Mouse (Mus musculus): Measurements from ENCODE around the gene Mum1.

Gene Mum1

DNA sequence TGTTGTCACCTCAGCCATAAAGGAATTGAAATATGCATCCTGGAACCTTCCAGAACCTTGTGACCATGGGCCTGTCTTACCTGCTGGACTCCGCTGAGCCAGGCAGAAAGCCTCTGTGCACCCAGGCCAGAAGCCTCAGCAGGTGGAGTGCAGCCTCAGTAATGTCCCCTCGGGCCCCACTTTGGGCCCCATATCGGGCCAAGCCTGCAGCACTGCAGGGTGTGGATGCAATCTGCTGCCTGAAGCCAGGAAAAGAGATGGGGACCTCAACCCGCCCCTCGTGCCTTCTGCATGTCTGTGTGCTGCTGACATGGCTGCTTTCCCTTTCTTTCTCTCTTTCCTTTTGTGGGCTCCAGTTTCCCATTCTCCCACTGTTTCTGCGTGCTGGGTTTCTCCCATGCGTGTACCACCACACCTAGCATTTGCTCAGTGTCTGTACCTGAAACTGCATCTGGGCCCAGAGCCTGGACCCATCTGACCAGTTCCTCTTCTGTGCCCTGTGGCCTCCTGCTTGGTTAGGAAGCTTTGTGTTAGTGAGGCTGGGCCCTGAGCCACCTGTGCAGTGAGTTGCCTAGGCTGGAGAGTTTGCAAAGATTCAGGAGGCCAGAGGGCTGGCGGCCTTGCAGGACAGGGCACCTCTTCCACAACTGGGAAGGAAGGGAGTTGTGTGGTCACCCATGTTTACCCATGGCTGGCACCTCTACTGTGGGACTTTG is 45.8 kb downstream of the Mum1 start:
- WGBS: 78% methylated on average over 8 of the region's 8 CpGs

DNA sequence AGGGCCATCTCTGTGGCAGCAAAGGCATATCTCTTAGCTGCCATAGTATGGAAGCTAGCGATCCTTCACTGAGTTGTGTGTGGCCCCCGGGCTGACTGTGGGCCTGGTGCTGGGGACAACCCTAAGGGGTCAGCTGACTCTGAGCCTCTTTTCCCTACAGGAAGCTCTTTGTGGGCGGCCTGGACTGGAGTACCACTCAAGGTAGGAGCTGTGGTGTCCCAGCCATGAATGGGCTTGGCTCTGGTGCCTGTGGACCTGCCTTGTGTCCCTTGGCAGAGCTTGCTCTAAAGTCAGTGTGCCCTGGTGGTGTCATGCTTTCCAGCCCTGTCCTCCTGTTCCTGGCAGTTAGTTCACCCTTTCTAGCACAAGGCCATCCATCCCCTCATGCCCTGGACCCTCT is 47.6 kb downstream of the Mum1 start:
- 79% methylated on average over 3 of the region's 3 CpGs for whole genome bisulfite sequencing

DNA sequence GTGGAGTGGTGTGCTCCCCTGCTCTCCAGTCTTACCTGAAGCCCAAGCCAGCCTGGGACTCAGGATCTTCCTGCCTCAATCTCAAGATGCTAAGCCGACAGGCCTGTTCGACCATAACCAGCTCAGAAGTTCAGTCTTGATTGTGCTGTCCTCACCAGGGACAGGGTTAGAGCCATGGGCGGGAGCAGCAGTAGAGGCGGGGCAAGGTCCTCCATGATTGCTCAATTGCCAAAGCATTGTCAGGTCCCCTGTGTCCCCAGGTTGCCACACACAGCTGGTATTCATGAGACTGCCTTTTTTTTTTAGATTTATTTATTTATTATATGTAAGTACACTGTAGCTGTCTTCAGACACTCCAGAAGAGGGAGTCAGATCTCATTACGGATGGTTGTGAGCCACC is 50.0 kb downstream of the Mum1 start:
- 74% methylated on average over 5 of the region's 5 CpGs for WGBS

DNA sequence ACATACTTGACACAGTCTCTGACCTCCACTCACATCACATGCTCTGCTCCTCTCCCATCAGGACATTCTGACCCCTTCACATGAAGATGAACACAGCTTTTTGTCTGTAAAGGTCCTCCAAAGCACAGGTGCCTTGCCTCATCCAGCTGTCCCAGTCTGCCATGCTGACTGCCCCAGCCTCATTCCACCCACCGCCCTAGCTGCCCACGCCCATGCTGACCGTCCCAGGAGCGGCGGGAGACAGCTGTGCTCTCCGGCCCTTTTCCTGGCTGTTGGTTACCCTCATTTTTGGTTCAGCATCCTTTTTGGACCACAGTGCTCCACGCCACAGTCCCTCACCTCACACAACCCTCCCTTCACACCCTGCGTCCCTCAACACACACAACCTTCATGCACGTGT is 52.2 kb downstream of the Mum1 start:
- 93% methylated on average over 9 of the region's 9 CpGs for WGBS

DNA sequence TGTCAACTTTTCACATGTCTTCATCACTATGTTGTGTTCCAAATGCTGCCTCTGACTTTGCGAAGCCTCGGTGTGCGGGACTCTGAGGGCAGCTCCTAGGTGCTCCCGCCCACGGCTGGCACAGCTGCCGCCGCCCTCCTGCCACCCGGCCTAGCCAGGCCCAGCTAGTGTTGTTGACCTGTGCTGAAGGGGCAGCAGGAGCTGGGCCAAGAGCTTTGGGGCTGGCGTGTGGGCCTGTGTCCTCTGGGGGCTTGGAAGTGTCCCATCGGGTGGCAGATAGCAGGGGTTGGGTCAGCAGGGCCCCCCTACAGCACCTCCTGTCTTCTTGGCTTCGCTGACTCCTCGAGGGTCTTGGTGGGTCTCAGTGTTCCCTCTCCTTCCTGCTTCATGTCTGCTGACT is 53.0 kb downstream of the Mum1 start:
- 89% methylated on average over 12 of the region's 12 CpGs for WGBS

DNA sequence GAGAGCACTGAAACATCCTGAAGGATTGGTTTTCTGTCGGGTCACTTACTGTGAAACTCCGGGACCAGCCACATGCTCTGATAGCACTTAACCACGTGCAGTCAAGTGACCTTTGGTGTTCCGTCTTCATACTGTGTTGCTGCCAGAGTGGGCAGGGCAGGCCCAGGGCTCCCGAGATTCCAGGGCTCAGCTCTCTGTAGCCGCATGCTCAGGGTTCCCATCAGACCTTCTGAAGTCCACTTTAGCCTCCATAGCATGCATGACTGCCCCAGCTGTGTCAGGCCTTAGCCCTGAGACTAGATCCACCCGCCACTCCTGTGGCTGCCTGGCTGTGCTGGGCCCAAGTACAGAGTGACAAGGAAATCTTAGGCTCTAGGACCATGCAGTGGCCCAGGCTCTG is 55.1 kb downstream of the Mum1 start:
- 91% methylated on average over 7 of the region's 7 CpGs for WGBS

DNA sequence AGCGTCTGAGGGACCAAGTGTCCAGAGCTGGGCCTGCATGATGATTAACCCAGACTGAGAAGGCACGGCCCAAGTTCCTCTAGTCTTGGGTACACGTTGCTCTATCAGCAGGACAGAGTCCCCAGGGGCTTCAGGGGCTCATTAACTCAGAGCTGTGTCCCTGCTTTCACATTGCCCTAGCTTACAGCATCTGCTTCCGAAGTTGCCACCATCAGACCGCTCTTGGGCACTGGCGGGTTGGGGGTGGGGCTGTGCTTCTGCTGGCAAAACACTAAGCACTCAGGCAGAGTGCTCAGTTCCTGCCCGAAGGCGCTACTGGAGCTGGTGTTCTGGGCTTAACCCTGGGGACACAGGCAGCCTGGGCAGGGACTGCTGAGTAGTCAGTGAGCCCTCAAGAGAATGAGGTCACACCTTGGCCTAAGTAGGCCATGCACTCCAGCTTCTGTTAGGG is 55.7 kb downstream of the Mum1 start:
- 57% methylated on average over 8 of the region's 8 CpGs for WGBS

DNA sequence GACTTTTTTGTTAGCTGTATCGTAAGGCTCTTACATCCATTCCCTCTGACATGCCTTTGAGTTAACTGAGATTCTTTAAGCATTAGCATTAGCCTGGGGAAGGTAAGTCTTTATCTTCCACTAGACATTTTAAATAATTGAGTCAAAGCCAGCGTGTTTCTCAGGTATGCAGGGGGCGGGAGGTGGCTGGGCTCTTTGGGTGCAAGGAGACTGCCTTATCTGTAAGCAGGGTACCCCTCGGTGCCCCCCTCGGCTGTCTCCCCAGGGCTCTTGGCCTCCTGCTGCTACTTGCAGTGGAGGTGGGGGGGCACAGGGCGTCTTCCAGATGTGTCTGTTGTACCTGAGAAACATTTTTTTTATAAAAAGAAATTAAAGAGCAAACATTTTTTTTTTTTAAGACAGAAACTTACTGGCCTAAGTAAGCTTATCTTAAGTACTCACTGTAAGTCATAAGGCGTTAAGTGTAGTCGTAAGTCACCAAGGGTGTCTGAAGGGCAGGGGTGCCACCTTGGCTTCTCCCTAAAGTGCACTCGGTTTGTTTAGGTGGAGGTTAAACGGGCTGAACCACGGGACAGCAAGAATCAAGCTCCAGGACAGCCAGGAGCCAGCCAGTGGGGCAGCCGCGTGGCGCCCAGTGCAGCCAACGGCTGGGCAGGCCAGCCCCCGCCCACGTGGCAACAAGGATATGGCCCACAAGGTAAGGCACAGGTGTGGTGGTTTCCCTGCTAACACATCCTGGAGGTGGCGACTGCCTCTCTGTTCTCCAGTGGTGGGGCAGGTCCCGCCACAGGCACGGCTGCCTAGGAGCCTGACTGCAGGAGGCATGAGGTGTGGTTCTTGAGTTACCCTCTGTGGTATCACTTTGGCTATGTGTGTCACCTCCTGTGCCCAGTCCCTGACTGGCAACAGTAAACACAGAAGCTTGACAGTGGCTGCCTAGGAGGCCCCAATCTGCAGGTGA is 56.5 kb downstream of the Mum1 start:
- 88% methylated on average over 20 of the region's 20 CpGs for WGBS

DNA sequence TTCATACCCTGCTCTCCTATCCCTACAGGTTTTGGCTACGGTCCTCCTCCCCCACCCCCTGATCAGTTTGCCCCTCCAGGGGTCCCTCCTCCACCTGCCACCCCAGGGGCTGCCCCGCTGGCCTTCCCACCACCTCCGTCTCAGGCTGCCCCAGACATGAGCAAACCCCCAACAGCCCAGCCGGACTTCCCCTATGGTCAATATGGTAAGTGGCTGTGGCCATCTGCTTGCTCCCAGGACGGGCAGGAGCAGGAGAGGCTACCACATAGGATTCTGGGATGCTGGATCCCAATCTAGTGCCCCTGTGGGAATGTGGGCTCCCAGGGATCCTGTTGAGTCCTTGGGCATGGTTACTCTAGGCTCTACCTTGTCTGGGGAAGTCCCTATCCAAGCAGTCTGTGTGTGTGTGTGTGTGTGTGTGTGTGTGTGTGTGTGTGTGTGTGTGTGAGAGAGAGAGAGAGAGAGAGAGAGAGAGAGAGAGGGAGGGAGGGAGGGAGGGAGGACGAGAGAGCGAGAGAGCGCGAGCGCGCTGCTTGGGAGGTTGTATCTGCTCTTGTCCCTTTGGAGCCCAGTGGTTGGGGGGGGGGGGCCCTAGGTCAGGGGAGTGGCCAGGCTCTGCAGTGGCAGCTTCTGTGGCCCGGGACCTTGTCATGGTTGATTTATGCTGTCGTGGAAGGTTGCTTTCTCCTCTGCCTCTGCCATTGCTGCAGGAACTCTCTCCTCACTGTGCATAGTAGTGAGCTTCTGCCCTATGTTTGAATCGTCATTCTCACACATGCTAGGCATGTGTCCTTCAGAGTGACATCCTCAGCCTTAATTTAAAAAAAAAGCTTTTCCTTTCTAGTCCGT is 59.2 kb downstream of the Mum1 start:
- WGBS: 84% methylated on average over 15 of the region's 15 CpGs

DNA sequence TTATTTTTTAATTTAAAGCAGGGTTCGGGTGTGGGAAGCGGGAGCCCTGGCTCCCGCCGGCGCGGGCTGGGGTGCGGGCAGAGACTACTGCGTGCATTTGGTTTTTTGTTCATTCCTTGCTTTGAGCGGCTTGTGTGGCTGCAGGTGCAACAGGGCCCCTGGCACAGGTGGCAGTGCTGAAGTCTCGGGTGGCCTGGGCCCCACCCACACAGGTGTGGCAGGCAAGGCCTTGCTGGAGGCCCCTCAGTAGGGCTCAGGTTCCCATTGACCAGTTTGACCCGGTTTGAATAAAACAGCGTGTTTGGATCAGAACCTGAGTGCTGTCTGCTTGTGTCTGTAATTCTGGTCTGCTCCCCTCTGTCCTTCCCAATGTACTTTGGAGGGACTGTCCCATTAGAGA is 61.9 kb downstream of the Mum1 start:
- 93% methylated on average over 12 of the region's 12 CpGs for whole genome bisulfite sequencing

DNA sequence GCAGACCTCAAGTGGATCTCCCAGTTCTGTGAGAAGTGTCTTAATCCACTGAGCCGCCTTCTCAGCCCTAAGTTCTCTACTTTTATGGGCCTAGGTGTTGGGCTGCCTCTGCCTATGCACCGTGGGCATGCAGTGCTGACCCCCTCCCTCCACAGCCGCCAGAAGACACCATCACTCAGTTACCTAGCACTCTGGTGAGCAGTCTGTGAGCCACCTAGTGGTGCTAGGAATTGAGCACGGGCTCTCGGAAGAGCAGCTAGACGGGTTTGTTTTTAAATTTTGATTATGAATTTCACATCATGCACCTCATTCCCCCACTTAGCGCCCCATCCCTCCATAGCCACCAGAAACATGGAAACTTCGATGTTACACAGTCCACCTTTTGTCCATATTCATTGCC is 62.4 kb downstream of the Mum1 start:
- 57% methylated on average over 8 of the region's 8 CpGs for WGBS

DNA sequence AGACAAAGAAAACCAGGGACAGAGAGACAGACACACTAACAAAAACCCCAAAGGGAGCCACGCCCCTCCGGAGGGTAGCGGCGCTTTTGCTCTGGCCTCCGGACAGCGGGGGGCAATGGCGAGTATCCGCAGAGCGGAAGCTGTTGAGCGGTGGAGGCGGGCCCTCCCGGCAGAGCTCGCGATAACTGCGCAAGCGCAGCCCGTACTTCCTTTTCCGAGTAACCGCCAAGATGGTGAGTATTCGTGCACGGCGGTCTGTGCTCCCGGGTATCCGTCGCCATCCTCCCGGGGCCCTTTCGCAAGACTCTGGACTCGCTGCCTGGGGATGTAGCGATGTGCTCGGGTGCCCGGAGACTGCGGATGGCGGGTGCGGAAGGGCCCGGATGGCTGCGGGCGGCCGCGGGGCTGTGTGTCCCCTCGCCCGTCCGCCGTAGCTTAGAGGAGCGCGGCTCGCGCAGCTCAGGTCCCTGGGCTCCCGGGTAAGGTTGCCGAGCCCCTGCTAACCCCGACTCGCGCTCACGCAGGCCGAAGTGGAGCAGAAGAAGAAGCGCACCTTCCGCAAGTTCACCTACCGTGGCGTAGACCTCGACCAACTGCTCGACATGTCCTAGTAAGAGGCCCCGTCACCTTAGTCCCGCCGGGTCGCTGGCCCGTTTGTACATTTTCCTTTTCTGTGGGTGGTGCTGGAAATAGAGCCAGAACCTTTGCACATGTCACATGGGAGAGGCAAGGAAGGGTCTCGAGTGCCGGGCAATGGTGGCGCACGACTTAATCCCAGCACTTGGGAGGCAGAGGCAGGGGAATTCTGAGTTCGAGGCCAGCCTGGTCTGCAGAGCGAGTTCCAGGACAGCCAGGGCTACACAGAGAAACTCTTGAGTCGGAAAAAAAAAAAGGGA is 66.3 kb downstream of the Mum1 start, which contains the start of gene Rps15:
Gene Rps15, plus strand, starts transcription at position 203 of the 896 bp plus-strand sequence.
- under 1% methylated on average over 72 of the region's 72 CpGs for WGBS

DNA sequence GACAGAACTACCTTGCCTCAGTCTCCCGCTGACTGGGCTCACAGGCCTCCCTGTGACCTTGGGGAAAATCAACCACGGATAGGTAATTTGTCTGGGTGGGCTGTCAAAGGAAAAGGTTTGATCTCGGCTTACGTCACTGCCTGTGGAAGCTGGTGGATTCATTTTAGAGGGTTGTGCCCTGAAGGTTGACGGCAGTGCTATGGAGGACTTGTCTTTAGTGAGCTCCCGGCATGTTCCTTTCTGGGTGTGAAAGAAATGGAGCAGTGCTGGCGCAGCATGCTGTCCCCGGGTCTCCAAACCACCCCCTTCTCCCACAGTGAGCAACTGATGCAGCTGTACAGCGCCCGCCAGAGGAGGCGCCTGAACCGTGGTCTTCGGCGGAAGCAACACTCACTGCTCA is 67.1 kb downstream of the Mum1 start:
- 9% methylated on average over 14 of the region's 14 CpGs for WGBS
